Mouse (Mus musculus): Measurements from ENCODE around the gene Wdr82.

DNA sequence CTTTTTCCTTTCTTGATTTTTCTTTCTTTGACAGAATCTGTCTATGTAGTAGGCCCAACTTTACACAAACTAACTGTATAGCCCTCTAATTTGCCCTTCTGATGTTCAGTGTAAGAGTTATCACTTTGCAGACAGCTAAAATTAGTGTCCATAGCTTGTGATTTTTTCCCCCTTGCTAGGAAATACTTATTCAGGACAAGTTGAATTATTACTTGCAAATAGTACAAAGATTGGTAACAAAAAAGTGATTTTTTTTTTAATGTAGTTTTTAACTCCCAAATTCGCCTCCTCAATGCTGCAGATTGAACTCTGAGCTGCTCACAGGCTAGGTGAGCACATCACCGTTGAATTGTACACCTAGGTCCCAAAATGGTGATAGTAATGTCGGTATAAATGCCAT is 9.2 kb downstream of the Wdr82 start:
- TF ChIP-seq CTCF (IDR thresholded peaks at IDR 0.05; ENCODE audit: borderline replicate concordance, extremely low read depth, insufficient read depth, insufficient read length), result no peak
- no peak for TF ChIP-seq POLR2A (IDR thresholded peaks at IDR 0.05; ENCODE audit: borderline replicate concordance, extremely low read depth, insufficient read depth, insufficient read length, poor library complexity, severe bottlenecking)

All from brain, embryonic 14.5 days (tissue).